ENCODE assay signal across 19 mouse cellular contexts in genomic region chr7:127276519-127276961, GRCm38 (mm10). TPM values are rescaled to one million over a fixed set of nuclear protein-coding genes. Genes with fewer than 3 reads are reported as not detected.
DNase-seq lines count a peak whose midpoint lies in the region; ATAC-seq and TF ChIP-seq lines count a peak whose summit lies in the region.
"Had no signal": no experiment of that assay in that cellular context is flagged by ENCODE, and none has a peak within 500 bp of the region (broad histone marks: within the 10 kb centered on the region; RNA-seq: fewer than 3 reads in every experiment).

No protein-coding gene starts in this region.

- TF ChIP-seq CTCF in intestine, postnatal 0 days (IDR thresholded peaks at IDR 0.05; ENCODE audit: low read depth), result no peak

- no peaks in the 10 kb centered on the region for H3K36me3 ChIP-seq in intestine, postnatal 0 days (ENCODE audit: control insufficient read depth, insufficient read depth)
- H3K36me3 ChIP-seq in kidney, embryonic 14.5 days (ENCODE audit: control insufficient read depth, insufficient read depth, low read length), result peaks cover 4% of the 10 kb centered on the region; the same call in 1 of the 2 replicates
- H3K36me3 ChIP-seq in liver, embryonic 11.5 days (ENCODE audit: control insufficient read depth, insufficient read depth, low read length), result peaks cover 11% of the 10 kb centered on the region
- no peaks in the 10 kb centered on the region; the same call in 1 of the 2 replicates for H3K36me3 ChIP-seq in stomach, embryonic 15.5 days
- peaks cover 15% of the 10 kb centered on the region for H3K36me3 ChIP-seq in forebrain, embryonic 10.5 days (replicated peaks)
- no peaks in the 10 kb centered on the region for H3K36me3 ChIP-seq in hindbrain, embryonic 11.5 days (ENCODE audit: control insufficient read depth, insufficient read depth, low read length)
- H3K36me3 ChIP-seq in forebrain, embryonic 12.5 days (replicated peaks), result peaks cover 4% of the 10 kb centered on the region

- peak overlapping the region; percentile 44 for H3K4me2 ChIP-seq in intestine, postnatal 0 days (replicated peaks; ENCODE audit: low read depth)
- H3K4me2 ChIP-seq in kidney, embryonic 14.5 days (replicated peaks; ENCODE audit: low read depth, low read length), result no peak overlapping the region; the same call in 1 of the 2 replicates
- H3K4me2 ChIP-seq in liver, embryonic 11.5 days, result peak overlapping the region; percentile 22; the same call in 1 of the 2 replicates
- H3K4me2 ChIP-seq in stomach, embryonic 15.5 days, result no peak overlapping the region
- H3K4me2 ChIP-seq in hindbrain, embryonic 11.5 days (replicated peaks; ENCODE audit: low read depth, low read length), result no peak overlapping the region
- no peak overlapping the region for H3K4me2 ChIP-seq in forebrain, embryonic 12.5 days

- 32% methylated on average over 5 of the region's 5 CpGs for WGBS in intestine, postnatal 0 days
- WGBS in kidney, embryonic 14.5 days, result 24% methylated on average over 5 of the region's 5 CpGs
- WGBS in liver, embryonic 11.5 days, result 63% methylated on average over 5 of the region's 5 CpGs
- 58% methylated on average over 5 of the region's 5 CpGs for WGBS in stomach, embryonic 15.5 days
- 79% methylated on average over 5 of the region's 5 CpGs for WGBS in forebrain, embryonic 10.5 days
- 60% methylated on average over 5 of the region's 5 CpGs for WGBS in hindbrain, embryonic 11.5 days
- 74% methylated on average over 5 of the region's 5 CpGs for WGBS in forebrain, embryonic 12.5 days

- no peaks in the 10 kb centered on the region for H3K9me3 ChIP-seq in intestine, postnatal 0 days (ENCODE audit: control insufficient read depth)
- H3K9me3 ChIP-seq in kidney, embryonic 14.5 days (ENCODE audit: control insufficient read depth, low read length), result no peaks in the 10 kb centered on the region
- H3K9me3 ChIP-seq in liver, embryonic 11.5 days (ENCODE audit: control insufficient read depth, low read length), result no peaks in the 10 kb centered on the region
- H3K9me3 ChIP-seq in stomach, embryonic 15.5 days, result no peaks in the 10 kb centered on the region
- peaks cover 7% of the 10 kb centered on the region; the same call in 1 of the 2 replicates for H3K9me3 ChIP-seq in forebrain, embryonic 10.5 days
- H3K9me3 ChIP-seq in hindbrain, embryonic 11.5 days (ENCODE audit: control insufficient read depth, low read length), result no peaks in the 10 kb centered on the region
- H3K9me3 ChIP-seq in forebrain, embryonic 12.5 days, result no peaks in the 10 kb centered on the region

- no peaks in the 10 kb centered on the region for H3K27me3 ChIP-seq in intestine, postnatal 0 days (replicated peaks; ENCODE audit: control insufficient read depth, insufficient read depth, low read length)
- H3K27me3 ChIP-seq in kidney, embryonic 14.5 days (ENCODE audit: control insufficient read depth, insufficient read depth, low read length), result no peaks in the 10 kb centered on the region
- no peaks in the 10 kb centered on the region for H3K27me3 ChIP-seq in liver, embryonic 11.5 days (replicated peaks; ENCODE audit: control insufficient read depth, insufficient read depth, low read length)
- H3K27me3 ChIP-seq in stomach, embryonic 15.5 days (replicated peaks), result no peaks in the 10 kb centered on the region
- H3K27me3 ChIP-seq in forebrain, embryonic 10.5 days (ENCODE audit: poor library complexity, severe bottlenecking), result no peaks in the 10 kb centered on the region
- H3K27me3 ChIP-seq in hindbrain, embryonic 11.5 days (ENCODE audit: control insufficient read depth, insufficient read depth, low read length), result no peaks in the 10 kb centered on the region
- H3K27me3 ChIP-seq in forebrain, embryonic 12.5 days, result no peaks in the 10 kb centered on the region

- H3K27ac ChIP-seq in intestine, postnatal 0 days (ENCODE audit: low read depth, low read length), result peak overlapping the region; percentile 77
- peak overlapping the region; percentile 52 for H3K27ac ChIP-seq in kidney, embryonic 14.5 days (ENCODE audit: low read depth, low read length)
- H3K27ac ChIP-seq in liver, embryonic 11.5 days (ENCODE audit: low read depth, low read length), result peak overlapping the region; percentile 40
- H3K27ac ChIP-seq in stomach, embryonic 15.5 days, result peak overlapping the region; percentile 80
- H3K27ac ChIP-seq in forebrain, embryonic 10.5 days, result no peak overlapping the region
- no peak overlapping the region for H3K27ac ChIP-seq in hindbrain, embryonic 11.5 days (ENCODE audit: low read depth, low read length)
- no peak overlapping the region for H3K27ac ChIP-seq in forebrain, embryonic 12.5 days
- H3K27ac ChIP-seq: embryonic facial prominence, embryonic 10.5 days; heart, adult 2 months had no signal

- no peak overlapping the region for H3K4me3 ChIP-seq in intestine, postnatal 0 days (ENCODE audit: low read depth, low read length)
- no peak overlapping the region for H3K4me3 ChIP-seq in kidney, embryonic 14.5 days (ENCODE audit: low read length)
- H3K4me3 ChIP-seq in liver, embryonic 11.5 days (ENCODE audit: low read depth, low read length), result no peak overlapping the region
- H3K4me3 ChIP-seq in stomach, embryonic 15.5 days (replicated peaks), result no peak overlapping the region
- H3K4me3 ChIP-seq in forebrain, embryonic 10.5 days, result no peak overlapping the region
- H3K4me3 ChIP-seq in hindbrain, embryonic 11.5 days (ENCODE audit: low read depth, low read length), result no peak overlapping the region
- H3K4me3 ChIP-seq in forebrain, embryonic 12.5 days (replicated peaks), result no peak overlapping the region
- H3K4me3 ChIP-seq: embryonic facial prominence, embryonic 10.5 days; erythroblast, embryonic 14.5 days; heart, adult 2 months had no signal

- H3K4me1 ChIP-seq in intestine, postnatal 0 days (replicated peaks; ENCODE audit: control insufficient read depth, insufficient read depth, low read length), result peaks cover 6% of the 10 kb centered on the region; the same call in 1 of the 2 replicates
- peaks cover 24% of the 10 kb centered on the region for H3K4me1 ChIP-seq in kidney, embryonic 14.5 days (ENCODE audit: control insufficient read depth, insufficient read depth, low read length)
- peaks cover 55% of the 10 kb centered on the region for H3K4me1 ChIP-seq in liver, embryonic 11.5 days (replicated peaks; ENCODE audit: control insufficient read depth, insufficient read depth, low read length)
- peaks cover 15% of the 10 kb centered on the region for H3K4me1 ChIP-seq in stomach, embryonic 15.5 days
- H3K4me1 ChIP-seq in forebrain, embryonic 10.5 days, result peaks cover 27% of the 10 kb centered on the region
- no peaks in the 10 kb centered on the region; the same call in 1 of the 2 replicates for H3K4me1 ChIP-seq in hindbrain, embryonic 11.5 days (replicated peaks; ENCODE audit: control insufficient read depth, insufficient read depth, low read length)
- peaks cover 14% of the 10 kb centered on the region for H3K4me1 ChIP-seq in forebrain, embryonic 12.5 days

- no peak for DNase-seq in liver, embryonic 11.5 days (ENCODE audit: low spot score)
- DNase-seq in forebrain, embryonic 10.5 days (ENCODE audit: extremely low spot score, low spot score), result no peak
- no peak for DNase-seq in hindbrain, embryonic 11.5 days (ENCODE audit: low spot score)
- DNase-seq in Muller cell, postnatal 12 days (ENCODE audit: inconsistent ontology term), result no peak
- DNase-seq: adrenal gland, postnatal 25 days; cerebellum, postnatal 25 days; forebrain, postnatal 0 days; gastrocnemius, postnatal 10 days; heart, adult 2 months; lung, adult 2 months; thymus, postnatal 36 days had no signal

- ATAC-seq in intestine, postnatal 0 days, result peak; percentile 81
- ATAC-seq in kidney, embryonic 14.5 days (ENCODE audit: low FRiP score, low TSS enrichment), result no peak
- ATAC-seq in liver, embryonic 11.5 days (replicated peaks; ENCODE audit: low FRiP score), result no peak
- ATAC-seq in stomach, embryonic 15.5 days (ENCODE audit: insufficient read depth, low FRiP score, low read depth), result peak; percentile 51
- no peak for ATAC-seq in hindbrain, embryonic 11.5 days (ENCODE audit: low FRiP score)
- no peak for ATAC-seq in forebrain, embryonic 12.5 days (ENCODE audit: low FRiP score)
- ATAC-seq: activated CD4-positive, CD25-positive, alpha-beta regulatory T cell, adult 4 months; CD4-positive, CD25-positive, alpha-beta regulatory T cell, adult 4 months; forebrain, postnatal 0 days had no signal

- no peak overlapping the region for H3K9ac ChIP-seq in intestine, postnatal 0 days (ENCODE audit: low read depth, low read length)
- no peak overlapping the region for H3K9ac ChIP-seq in kidney, embryonic 14.5 days (ENCODE audit: low read depth, low read length)
- no peak overlapping the region for H3K9ac ChIP-seq in liver, embryonic 11.5 days (ENCODE audit: low read depth, low read length)
- H3K9ac ChIP-seq in stomach, embryonic 15.5 days, result no peak overlapping the region
- no peak overlapping the region for H3K9ac ChIP-seq in hindbrain, embryonic 11.5 days (ENCODE audit: low read depth, low read length)
- no peak overlapping the region for H3K9ac ChIP-seq in forebrain, embryonic 12.5 days
- H3K9ac ChIP-seq: forebrain, postnatal 0 days had no signal

RNA-seq across cellular contexts. Expression of gene Sephs2, which starts 2.7 kb away (rescaled TPM):
- 335 and 364 TPM in 2 replicates for polyA plus RNA-seq in intestine, postnatal 0 days (2015; fragmentation: Nextera tagmentation; extraction: Ambion mirVana)
- polyA plus RNA-seq in kidney, embryonic 14.5 days (2014; fragmentation: Nextera tagmentation; extraction: Ambion mirVana), result 112 and 132 TPM in 2 replicates
- 178 and 203 TPM in 2 replicates for polyA plus RNA-seq in liver, embryonic 11.5 days (2014; fragmentation: Nextera tagmentation; extraction: Ambion mirVana)
- polyA plus RNA-seq in stomach, embryonic 15.5 days (2015; fragmentation: Nextera tagmentation; extraction: Ambion mirVana), result 139 and 163 TPM in 2 replicates
- 84.0 and 88.2 TPM in 2 replicates for polyA plus RNA-seq in forebrain, embryonic 10.5 days (2016; fragmentation: Nextera tagmentation; extraction: Ambion mirVana)
- polyA plus RNA-seq in hindbrain, embryonic 11.5 days (2014; fragmentation: Nextera tagmentation; extraction: Ambion mirVana), result 80.8 and 86.6 TPM in 2 replicates
- 73.7 and 81.6 TPM in 2 replicates for polyA plus RNA-seq in forebrain, embryonic 12.5 days (2016; fragmentation: Nextera tagmentation; extraction: Ambion mirVana)

RNA-seq across cellular contexts. Expression of gene Dctpp1, which starts 16.0 kb away (rescaled TPM):
- polyA plus RNA-seq in intestine, postnatal 0 days (2015; fragmentation: Nextera tagmentation; extraction: Ambion mirVana), result 75.2 and 80.9 TPM in 2 replicates
- 252 and 290 TPM in 2 replicates for polyA plus RNA-seq in kidney, embryonic 14.5 days (2014; fragmentation: Nextera tagmentation; extraction: Ambion mirVana)
- 266 and 275 TPM in 2 replicates for polyA plus RNA-seq in liver, embryonic 11.5 days (2014; fragmentation: Nextera tagmentation; extraction: Ambion mirVana)
- polyA plus RNA-seq in stomach, embryonic 15.5 days (2015; fragmentation: Nextera tagmentation; extraction: Ambion mirVana), result 164 and 181 TPM in 2 replicates
- 379 and 383 TPM in 2 replicates for polyA plus RNA-seq in forebrain, embryonic 10.5 days (2016; fragmentation: Nextera tagmentation; extraction: Ambion mirVana)
- 193 and 214 TPM in 2 replicates for polyA plus RNA-seq in hindbrain, embryonic 11.5 days (2014; fragmentation: Nextera tagmentation; extraction: Ambion mirVana)
- 208 and 224 TPM in 2 replicates for polyA plus RNA-seq in forebrain, embryonic 12.5 days (2016; fragmentation: Nextera tagmentation; extraction: Ambion mirVana)

RNA-seq across cellular contexts. Expression of gene Itgal, which starts 19.5 kb away (rescaled TPM):
- polyA plus RNA-seq in intestine, postnatal 0 days (2015; fragmentation: Nextera tagmentation; extraction: Ambion mirVana), result 0.69 and 0.87 TPM in 2 replicates
- polyA plus RNA-seq in kidney, embryonic 14.5 days (2014; fragmentation: Nextera tagmentation; extraction: Ambion mirVana), result 0.80 and 1.0 TPM in 2 replicates
- 6.2 and 6.5 TPM in 2 replicates for polyA plus RNA-seq in liver, embryonic 11.5 days (2014; fragmentation: Nextera tagmentation; extraction: Ambion mirVana)
- 2.7 TPM in 2 replicates for polyA plus RNA-seq in stomach, embryonic 15.5 days (2015; fragmentation: Nextera tagmentation; extraction: Ambion mirVana)
- polyA plus RNA-seq in forebrain, embryonic 10.5 days (2016; fragmentation: Nextera tagmentation; extraction: Ambion mirVana), result 0.22 and 0.36 TPM in 2 replicates
- polyA plus RNA-seq in hindbrain, embryonic 11.5 days (2014; fragmentation: Nextera tagmentation; extraction: Ambion mirVana), result 0.54 and 0.56 TPM in 2 replicates
- 0.26 and 0.47 TPM in 2 replicates for polyA plus RNA-seq in forebrain, embryonic 12.5 days (2016; fragmentation: Nextera tagmentation; extraction: Ambion mirVana)

RNA-seq across cellular contexts. Expression of gene Zfp771, which starts 32.5 kb away (rescaled TPM):
- polyA plus RNA-seq in intestine, postnatal 0 days (2015; fragmentation: Nextera tagmentation; extraction: Ambion mirVana), result 17.6 and 19.8 TPM in 2 replicates
- polyA plus RNA-seq in kidney, embryonic 14.5 days (2014; fragmentation: Nextera tagmentation; extraction: Ambion mirVana), result 59.3 and 94.9 TPM in 2 replicates
- 45.9 and 47.3 TPM in 2 replicates for polyA plus RNA-seq in liver, embryonic 11.5 days (2014; fragmentation: Nextera tagmentation; extraction: Ambion mirVana)
- 57.9 and 63.1 TPM in 2 replicates for polyA plus RNA-seq in stomach, embryonic 15.5 days (2015; fragmentation: Nextera tagmentation; extraction: Ambion mirVana)
- 55.8 and 57.7 TPM in 2 replicates for polyA plus RNA-seq in forebrain, embryonic 10.5 days (2016; fragmentation: Nextera tagmentation; extraction: Ambion mirVana)
- 53.2 and 54.0 TPM in 2 replicates for polyA plus RNA-seq in hindbrain, embryonic 11.5 days (2014; fragmentation: Nextera tagmentation; extraction: Ambion mirVana)
- polyA plus RNA-seq in forebrain, embryonic 12.5 days (2016; fragmentation: Nextera tagmentation; extraction: Ambion mirVana), result 53.3 and 60.3 TPM in 2 replicates

RNA-seq across cellular contexts. Expression of gene Sept1, which starts 43.6 kb away (rescaled TPM):
- 6.3 and 6.6 TPM in 2 replicates for polyA plus RNA-seq in intestine, postnatal 0 days (2015; fragmentation: Nextera tagmentation; extraction: Ambion mirVana)
- 18.5 and 21.6 TPM in 2 replicates for polyA plus RNA-seq in kidney, embryonic 14.5 days (2014; fragmentation: Nextera tagmentation; extraction: Ambion mirVana)
- polyA plus RNA-seq in liver, embryonic 11.5 days (2014; fragmentation: Nextera tagmentation; extraction: Ambion mirVana), result 14.9 and 17.5 TPM in 2 replicates
- 17.7 and 19.2 TPM in 2 replicates for polyA plus RNA-seq in stomach, embryonic 15.5 days (2015; fragmentation: Nextera tagmentation; extraction: Ambion mirVana)
- 30.3 and 32.3 TPM in 2 replicates for polyA plus RNA-seq in forebrain, embryonic 10.5 days (2016; fragmentation: Nextera tagmentation; extraction: Ambion mirVana)
- polyA plus RNA-seq in hindbrain, embryonic 11.5 days (2014; fragmentation: Nextera tagmentation; extraction: Ambion mirVana), result 23.7 and 30.0 TPM in 2 replicates
- 42.6 and 43.4 TPM in 2 replicates for polyA plus RNA-seq in forebrain, embryonic 12.5 days (2016; fragmentation: Nextera tagmentation; extraction: Ambion mirVana)

Comparison
In these comparisons a context has a peak if more than half of its experiments do, and no peak if none do; other contexts are left out.
1. ATAC-seq: peak in intestine, postnatal 0 days (single experiment) and stomach, embryonic 15.5 days (single experiment); none in kidney, embryonic 14.5 days (single experiment), liver, embryonic 11.5 days (single experiment), hindbrain, embryonic 11.5 days (single experiment) and forebrain, embryonic 12.5 days (single experiment).
2. H3K27ac ChIP-seq: peak in intestine, postnatal 0 days (single experiment), kidney, embryonic 14.5 days (single experiment), liver, embryonic 11.5 days (single experiment) and stomach, embryonic 15.5 days (single experiment); none in forebrain, embryonic 10.5 days (single experiment), hindbrain, embryonic 11.5 days (single experiment) and forebrain, embryonic 12.5 days (single experiment).
3. H3K4me2 ChIP-seq: peak in intestine, postnatal 0 days (single experiment) and liver, embryonic 11.5 days (single experiment); none in kidney, embryonic 14.5 days (single experiment), stomach, embryonic 15.5 days (single experiment), hindbrain, embryonic 11.5 days (single experiment) and forebrain, embryonic 12.5 days (single experiment).